Mouse (Mus musculus): ENCODE measurements around the gene Dync2li1.

Dync2li1 gene

DNA sequence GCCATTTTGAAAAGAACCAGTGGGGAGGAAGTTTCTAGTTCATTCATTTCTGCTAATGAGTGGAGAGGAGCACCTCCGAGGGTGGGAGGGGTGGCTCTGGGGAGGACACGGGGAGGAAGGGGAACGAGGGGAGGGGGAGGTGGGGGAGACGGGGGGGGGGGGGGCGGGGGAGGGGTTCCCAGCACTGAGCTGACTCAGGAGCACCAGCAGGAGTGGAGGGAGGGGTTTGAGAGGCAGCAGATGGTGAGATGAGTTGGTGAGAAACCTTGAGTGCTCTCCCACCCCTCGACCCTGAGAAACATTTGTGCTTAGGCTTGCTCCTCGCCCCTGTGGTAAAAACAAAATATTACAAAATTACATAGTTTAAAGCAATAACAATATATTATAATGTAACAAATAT is 19.6 kb downstream of the Dync2li1 start:
- 25% methylated on average over 5 of the region's 7 CpGs for WGBS

DNA sequence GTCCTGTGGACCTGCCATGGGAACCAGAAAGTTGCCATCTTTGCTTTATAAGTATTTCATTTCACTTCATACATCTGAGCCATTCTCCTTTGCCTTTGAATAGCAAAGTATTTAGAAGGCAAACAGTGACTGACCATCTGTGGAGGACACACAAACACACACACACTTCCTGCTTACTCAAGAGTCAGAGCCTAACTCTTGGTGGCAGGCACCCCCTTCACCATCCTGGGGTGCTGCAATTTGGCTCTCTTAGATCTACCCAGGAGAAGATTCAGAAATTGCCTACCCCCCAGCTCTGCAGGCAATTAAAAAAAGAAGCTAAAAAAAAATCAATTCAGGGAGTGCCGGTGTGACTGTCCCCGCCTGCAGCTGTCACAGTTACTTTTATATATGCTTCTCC is 20.2 kb downstream of the Dync2li1 start:
- 45% methylated on average over 2 of the region's 2 CpGs for WGBS

DNA sequence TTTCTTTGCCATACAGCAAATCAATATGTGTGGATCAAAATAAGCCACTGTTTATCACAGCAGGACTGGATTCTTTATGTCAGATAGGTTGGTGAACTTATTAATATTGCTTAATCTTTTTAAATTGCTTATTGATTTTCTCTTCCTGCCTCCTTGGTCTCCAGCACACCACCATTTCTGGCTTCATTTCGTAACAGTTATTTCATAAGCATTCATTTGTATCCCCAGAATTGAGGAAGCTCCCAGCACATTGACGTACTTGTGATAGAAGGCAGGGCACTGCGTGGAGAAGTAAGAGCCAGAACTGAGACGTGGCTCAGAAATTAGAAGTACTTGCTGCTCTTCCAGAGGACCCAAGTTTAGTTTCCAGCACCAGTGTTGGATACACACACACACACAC is 21.3 kb downstream of the Dync2li1 start:
- 75% methylated on average over 4 of the region's 4 CpGs for WGBS

DNA sequence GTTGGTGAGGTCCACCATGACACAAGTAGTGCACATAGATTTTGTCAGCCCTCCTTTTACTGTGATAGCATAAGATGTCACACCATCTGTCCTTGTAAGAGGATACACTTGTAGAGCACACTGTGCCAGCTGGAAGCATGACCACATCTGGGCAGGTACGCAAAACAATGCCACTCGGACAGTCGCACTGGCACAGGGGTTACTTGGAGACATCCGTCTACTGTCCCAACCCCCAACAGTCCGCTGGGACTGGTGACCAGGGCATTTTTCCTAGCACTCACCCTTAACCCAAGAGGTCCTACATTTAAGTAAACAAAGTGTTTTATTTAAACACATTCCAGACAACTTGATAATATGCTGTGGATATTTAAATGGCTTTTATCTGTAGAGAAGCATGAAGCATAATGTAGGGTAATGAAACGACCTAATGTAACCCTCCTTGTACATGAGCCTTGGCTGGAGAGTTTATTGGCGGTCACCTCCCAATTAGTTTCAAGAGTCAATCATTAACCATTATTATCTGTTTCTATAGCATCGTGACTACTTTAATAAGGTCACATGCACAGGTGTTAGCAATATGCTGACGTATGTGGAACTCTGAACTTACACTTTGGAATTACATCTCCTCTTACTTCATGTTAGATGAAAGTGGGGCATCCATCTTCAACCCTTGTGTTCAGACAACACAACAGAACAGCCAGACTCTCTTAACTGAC is 24.2 kb downstream of the Dync2li1 start:
- 95% methylated on average over 9 of the region's 9 CpGs for WGBS

DNA sequence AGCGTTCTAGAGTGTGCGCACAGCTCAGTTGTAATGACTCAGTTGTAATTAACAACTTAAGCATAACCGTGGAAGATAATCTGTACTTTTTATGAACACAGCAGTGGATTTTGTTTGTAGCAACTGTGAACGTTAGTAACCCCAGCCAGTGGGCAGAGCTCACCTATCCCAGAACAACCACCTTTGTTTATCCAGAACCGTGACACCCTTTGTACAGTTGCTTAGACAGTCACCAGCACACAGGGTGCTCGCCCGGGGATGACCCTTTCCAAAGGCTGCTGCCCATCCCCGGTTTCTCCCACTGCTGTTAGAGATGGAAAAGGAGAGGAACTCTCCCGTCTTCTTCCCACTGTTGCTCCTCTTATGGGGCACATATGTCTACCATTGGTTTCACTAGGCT is 27.2 kb downstream of the Dync2li1 start:
- 94% methylated on average over 9 of the region's 9 CpGs for WGBS

DNA sequence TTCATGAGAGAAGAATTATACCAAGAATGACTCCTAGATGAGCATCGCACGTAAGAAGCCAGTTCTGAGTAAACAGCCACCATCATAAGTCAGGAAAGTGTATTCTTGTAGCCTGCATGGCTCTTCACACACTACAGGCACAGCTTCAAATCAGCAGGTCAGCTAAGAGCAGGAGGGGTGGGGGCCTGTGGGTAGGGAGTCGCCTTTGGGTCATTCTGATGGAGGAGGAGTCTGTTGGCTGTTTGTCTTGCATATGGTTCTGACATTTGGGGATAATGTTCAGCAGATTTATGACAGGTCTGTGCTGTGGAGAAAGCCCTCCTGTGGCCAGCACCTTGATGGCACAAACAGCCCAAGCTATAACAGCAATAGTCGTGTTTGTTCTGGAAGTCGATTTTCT is 29.9 kb downstream of the Dync2li1 start:
- 85% methylated on average over 5 of the region's 5 CpGs for WGBS

DNA sequence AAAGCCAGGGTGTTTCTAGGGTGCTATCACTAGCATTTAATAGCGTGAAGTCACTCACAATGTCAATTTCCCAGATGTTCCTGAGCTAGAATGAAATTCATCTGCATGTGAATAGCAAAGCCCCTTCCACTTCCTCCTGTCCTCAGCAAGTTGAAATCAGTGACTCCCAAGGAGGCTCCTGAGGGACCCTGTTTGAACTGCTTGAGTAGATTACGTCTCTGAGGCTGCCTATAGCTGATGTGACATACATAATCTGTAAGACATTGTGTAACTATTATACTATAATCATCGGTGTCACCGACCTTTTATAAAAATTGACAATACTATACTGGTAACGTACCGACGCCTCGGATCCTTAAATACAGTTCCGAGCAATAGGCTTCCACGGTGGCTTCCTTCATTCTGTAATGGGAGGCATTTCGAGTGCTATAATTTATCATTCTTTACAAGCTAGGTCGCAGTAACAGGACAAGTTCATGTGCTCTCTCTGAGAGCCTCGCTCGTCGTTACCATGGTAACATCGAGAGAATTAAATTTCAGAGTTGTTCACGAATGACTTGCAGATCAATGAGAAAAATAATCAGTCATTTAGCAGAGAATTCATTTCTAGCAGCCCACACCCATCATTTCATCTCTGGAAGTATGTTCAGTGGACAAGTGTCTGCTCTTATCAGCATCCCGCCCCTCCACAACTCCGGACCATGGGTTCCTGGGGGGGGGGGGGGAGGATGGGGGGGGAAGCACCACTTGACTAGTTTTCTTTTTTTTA is 30.5 kb downstream of the Dync2li1 start:
- 75% methylated on average over 19 of the region's 19 CpGs for WGBS

DNA sequence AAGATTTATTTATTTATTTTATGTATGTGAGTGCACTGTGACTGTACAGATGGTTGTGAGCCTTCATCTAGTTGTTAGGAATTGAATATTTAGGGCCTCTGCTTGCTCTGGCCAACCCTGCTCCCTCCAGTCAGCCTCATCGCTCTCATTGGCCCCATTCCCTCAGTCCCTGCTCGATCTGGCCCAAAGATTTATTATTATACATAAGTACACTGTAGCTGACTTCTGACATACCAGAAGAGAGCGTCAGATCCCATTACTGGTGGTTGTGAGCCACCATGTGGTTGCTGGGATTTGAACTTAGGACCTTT is 31.1 kb downstream of the Dync2li1 start:
- 77% methylated on average over 3 of the region's 3 CpGs for WGBS

DNA sequence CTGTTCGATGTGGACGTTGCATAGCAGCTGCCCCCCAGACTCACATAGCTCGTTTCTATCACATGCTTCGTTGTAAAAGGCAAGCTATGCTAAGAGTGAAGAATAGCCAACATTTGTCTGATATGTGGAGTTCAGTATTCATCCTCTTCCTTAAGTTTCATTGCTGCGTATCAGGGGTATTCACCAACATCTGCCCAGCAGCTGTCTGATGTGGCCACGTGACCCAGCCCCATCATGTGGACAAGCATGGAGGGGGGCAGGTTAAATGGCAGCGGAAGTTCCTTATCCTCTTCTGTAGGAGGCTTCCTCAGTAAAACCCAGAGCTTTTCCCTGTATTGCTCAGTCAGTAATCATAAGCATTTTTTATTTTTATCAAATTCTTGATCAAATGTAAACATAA is 31.5 kb downstream of the Dync2li1 start:
- 76% methylated on average over 7 of the region's 7 CpGs for WGBS

DNA sequence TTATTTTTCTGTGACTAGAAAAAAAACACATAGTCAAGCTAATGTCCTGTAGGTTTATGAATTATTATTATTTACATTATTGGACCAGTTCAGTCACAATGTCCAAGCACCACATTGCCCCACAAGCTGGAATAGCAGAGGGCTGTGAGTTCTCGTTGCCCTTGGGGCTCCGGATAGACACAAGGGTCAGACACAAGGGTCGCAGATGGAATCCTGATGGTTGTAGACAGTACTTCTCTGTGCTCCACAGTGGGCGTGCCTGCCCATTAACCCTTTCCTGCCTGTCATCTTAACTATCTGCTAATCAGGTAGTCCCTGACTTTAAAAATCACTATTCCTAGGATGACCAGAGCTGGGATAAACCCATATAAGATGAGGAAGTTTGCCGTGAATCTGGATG is 31.9 kb downstream of the Dync2li1 start:
- WGBS = 73% methylated on average over 5 of the region's 5 CpGs

DNA sequence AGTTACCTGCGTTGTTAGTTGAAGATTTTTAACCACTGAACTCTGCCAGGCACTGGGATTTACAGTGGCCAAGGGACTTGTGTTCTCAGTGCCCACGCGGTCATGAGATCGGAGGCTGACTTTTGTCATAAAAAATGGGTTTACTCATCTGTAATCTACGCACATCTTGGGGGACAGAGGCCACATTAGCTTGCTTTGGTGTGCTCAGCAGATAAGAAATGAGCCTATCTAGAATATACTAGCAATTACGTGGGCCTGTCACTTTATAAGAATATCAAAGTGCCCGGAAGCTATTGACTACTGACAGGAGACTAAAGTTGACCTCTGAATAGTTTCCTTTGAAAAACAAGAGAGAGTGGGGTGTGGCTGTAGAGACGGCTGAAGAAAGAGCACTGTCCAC is 32.7 kb downstream of the Dync2li1 start:
- WGBS = 87% methylated on average over 8 of the region's 8 CpGs

DNA sequence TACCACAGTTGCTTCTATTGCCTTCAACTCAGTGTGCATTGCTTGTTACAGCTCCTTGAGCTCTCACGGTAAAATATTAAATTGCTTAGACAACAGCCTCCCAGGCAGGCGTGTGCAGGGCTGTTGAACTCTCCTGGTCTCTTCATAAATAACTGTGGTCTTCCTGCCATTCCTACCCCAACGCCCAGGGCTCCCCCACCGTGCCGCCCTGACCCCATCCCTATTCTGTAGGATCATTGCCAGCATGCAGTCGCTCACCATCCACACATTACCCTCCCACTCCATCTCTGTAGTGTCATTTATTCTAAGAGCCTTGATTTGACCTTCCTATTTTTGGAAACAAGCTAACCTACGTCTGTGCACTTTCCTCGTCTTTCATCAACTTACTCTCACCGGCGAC is 38.8 kb downstream of the Dync2li1 start:
- WGBS = 78% methylated on average over 10 of the region's 10 CpGs

DNA sequence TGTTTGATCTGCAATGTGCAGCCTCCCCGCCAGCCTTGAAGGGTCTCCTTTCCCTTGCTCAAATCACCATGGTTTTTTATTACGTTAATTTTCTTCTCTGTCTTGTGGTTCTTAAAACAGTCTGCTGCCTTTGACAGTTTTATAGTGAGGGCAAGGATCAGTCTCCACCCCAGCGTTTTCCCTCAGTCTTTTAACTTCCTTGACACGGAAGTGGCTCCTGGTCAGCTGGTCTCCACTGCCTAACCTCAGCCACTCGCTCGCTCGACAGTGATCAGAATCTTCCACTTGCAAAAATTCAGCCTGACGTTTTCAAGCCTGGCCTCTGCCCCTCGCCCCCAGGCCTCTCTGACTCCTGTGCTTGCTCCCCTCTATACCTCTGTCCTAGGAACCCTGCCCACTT is 39.4 kb downstream of the Dync2li1 start:
- 69% methylated on average over 9 of the region's 9 CpGs for WGBS

DNA sequence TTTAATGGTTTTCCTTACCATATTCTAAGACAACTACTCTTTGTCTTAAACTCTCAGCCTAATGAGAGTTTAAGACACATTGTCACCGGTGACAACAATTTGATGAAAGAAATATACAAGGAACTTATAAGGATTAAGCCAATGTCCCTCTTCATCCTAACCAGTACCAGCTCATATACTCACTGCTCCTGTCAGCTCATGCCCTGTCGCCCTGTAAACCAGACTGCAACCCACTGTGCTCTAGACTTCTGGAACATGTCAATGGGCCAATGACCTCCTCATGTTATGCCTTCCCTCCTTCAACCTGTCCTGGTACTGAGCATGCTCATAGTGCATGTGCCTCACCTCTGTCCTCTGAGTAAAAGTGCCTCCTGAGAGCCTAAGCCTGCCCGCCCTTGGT is 41.6 kb downstream of the Dync2li1 start:
- 85% methylated on average over 3 of the region's 3 CpGs for WGBS

DNA sequence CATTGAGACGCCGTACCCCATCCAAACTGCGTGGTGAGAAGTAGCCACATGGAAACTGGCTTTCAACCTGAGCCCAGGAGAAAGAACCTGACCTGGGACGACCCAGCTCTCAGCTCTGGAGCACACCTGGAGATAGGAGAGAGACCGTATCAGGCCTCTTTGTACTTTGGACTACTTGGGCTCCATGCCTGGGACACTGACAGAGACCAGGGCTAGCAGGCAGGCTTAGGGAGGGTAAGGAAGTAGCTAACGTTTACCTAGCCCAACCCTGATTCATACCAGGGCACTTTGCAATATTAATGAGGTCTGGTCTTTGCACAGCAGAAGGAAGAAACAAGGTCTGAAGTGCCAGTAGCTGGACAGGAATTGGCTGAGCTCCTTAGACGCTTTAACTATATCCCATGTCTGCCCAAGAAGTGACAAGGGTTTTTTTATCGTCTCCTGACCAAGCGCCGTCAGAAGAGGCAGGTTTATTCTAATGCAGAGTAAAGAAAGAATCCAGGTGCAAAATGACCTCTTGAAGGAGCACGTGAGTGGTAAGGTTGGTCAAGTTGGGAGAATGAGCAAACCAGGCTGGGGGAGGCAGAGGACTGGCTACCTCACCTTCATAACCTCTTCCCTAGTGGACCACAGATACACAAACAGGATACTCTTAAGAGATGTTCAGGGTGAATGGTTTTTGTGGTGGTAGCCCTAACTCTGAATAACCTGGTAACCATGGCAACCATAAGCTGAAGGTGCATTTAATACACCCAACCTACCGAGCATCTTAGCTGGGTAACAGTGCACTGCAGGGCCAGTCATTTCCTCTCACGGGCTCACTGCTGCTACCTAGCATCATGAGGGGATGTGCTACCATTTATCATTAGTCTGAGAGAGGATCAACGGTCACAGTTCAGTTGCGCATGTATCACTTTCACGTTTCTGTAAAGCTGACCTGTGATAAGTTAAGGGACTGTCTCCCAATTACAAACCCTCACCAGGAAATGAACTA is 46.4 kb downstream of the Dync2li1 start:
- WGBS = 83% methylated on average over 16 of the region's 16 CpGs

DNA sequence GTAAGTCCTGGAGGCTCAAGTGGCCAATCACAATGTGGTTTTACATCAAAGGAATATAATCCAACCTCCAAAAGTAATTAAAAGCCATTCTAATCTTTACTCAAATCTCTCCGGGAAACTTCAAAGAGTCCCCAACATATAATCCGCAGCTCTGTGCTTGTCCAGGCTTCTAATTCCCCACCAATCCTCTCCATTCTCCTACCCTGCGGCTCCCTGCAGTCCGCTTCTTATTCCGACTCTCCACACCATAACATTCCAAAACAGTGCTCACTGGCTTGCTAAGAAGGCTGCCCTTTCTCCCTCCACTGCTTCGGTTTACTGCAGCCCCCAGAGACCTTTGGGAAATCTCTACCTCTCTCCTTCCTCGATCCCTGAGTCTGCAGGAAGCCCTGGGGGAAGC is 47.8 kb downstream of the Dync2li1 start:
- 45% methylated on average over 7 of the region's 7 CpGs for WGBS

DNA sequence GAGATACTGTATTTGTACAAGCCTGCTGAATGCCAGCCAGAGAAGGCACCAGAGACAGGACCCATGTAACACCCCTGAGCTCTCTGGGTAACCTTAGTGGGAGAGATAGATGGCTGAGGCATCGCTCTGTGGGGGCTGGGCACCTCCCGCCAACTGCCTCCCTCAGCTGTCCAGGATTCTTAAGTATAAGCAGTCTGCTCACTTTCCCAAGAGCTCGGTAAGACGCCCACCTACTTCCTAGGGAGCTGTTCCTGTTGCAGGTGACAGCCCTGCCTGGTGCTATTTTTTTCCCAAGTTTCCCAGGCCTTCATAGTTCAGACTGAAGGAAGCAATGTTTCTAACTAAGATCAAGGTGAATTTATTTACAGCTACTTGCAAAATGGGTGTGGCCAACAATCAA is 48.9 kb downstream of the Dync2li1 start:
- WGBS = 45% methylated on average over 4 of the region's 4 CpGs

DNA sequence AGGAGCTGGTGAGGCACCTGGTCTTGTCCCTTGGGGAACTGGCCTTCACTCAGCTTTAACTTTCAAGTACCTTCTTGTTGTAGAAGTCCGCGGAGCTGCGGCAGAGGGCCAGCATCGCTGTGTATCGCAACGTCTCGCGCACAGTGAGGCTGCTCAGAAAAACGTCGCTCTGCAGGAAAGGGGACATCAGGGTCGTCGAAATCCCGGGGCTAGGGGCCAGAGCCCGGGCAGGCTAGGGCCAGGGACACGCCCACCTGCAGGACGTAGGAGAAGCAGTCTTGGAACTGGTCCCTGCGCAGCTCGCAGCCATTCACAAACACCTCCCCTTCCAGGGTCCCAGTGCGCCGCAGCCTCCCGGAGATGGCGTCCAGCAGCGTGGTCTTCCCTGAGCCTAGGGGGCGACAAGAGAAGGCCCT is 49.7 kb downstream of the Dync2li1 start, which contains the start of gene Abcg8:
TSS of gene Abcg8 (plus strand) at position 352 of the 416 bp plus-strand sequence.
- 2% methylated on average over 24 of the region's 24 CpGs for WGBS

DNA sequence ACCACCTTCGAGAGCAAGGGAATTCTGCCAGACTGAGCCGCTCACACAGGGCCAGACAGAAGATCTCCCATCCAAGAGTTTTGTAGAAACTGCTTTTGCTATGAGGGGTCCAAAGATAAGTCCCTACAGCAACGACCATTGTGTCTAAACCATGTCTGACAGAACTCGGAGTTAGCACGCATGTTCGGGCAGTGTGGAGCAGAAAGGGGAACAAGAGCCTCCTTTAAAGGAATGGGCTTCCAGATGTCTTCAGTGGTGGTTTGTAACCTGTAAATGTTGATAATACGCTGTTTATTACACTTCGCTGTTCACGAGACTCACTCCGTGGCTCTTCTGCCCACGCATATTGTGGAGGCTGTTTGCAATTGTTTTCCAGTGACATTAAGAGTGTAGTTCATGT is 51.3 kb downstream of the Dync2li1 start:
- 89% methylated on average over 11 of the region's 11 CpGs for WGBS

DNA sequence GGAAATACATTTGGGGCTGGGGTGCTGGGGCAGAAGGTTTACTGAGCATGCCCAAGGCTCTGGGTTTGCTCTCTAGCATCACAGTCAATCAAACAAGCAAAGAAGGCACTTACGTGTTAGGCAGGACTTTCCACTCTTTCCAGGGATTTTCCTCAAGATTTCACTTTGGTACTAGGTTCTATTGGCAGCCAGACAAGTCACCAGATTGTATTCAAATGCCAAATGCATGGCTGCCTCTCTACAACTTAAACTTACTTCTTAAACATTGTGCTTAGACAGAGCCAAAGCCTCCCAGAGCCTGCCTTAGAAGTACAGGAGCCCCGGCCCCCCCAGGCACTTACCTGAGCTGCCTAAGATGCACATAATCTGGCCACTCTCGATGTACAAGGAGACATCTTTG is 55.4 kb downstream of the Dync2li1 start:
- WGBS = 65% methylated on average over 3 of the region's 3 CpGs

DNA sequence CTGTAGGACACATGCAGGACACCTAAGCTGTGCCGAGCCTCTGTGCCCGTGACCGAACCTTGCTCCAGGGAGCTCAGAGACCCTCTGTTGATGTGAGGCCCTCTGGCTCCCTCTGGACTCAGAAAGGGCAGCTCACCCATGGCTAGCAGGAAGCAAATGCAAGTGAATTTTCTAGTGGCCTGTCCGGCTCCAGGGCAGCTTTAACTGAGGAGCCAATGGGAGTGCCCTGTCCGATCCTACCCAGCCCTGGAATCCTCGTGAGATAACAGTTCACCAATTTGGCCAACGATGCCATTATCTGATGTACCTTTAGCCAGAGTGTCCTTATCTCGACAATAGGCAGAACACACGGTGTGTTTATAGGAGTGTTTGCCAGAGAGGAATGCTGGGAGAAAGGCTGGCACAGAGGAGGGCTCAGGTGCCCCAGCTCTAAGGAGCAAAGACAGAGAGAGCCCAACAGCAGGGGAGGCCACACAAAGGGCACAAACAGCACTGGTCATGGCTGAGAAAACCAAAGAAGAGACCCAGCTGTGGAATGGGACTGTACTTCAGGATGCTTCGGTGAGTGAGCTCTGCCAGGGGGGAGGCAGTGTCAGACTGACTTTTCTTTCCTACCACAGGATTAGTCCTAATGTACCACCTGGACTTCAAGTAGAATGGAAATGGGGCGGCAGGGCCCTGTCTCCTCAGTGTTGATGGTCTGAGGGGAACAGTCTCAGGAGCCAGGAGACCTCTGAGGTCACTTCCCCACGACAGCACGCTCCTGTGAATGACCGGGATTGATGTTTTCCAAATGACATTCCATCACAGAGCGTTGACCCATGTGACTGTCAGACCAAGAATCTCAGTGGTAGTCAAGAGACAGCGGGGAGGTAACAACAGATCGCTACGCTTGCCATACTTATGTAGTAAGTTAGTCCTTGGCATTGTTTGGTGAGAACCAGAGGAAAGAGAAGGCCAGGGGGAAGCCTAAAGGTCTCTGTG is 56.7 kb downstream of the Dync2li1 start, which contains the start of gene Abcg5:
TSS of gene Abcg5 (minus strand) at position 278 of the 984 bp plus-strand sequence.
- WGBS = 91% methylated on average over 18 of the region's 18 CpGs
